Mouse (Mus musculus): ENCODE results near the gene Zfp617. TPM values are rescaled to one million over a fixed set of nuclear protein-coding genes. Genes with fewer than 3 reads are reported as not detected.

Zfp617 gene
- polyA plus RNA-seq, 1 experiment from 2014 or later, result 29.9 TPM

DNA sequence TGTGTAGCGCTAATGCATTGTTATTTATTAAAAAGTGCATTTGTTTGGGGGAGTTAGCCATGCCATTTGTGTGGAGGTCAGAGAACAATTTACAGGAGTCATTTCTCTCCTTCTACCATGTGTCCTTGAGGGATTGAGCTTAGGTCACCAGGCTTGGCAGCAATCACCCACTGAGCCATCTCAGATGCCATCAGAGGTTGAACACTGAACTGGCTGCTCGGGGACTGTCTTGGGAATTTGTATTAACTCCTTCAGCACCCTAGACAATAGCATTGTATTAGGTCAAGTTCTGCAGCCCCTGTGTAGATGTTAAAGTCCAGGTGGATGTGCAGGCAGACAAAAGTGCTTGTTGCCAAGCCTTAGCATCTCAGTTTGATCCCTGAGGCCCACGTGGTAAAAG lies 55.6 kb downstream of the Zfp617 start:
- H3K36me3 ChIP-seq (ENCODE audit: control insufficient read depth, insufficient read depth, low read length), result peaks cover 28% of the 10 kb centered on the region
- WGBS, result 83% methylated on average over 3 of the region's 3 CpGs

DNA sequence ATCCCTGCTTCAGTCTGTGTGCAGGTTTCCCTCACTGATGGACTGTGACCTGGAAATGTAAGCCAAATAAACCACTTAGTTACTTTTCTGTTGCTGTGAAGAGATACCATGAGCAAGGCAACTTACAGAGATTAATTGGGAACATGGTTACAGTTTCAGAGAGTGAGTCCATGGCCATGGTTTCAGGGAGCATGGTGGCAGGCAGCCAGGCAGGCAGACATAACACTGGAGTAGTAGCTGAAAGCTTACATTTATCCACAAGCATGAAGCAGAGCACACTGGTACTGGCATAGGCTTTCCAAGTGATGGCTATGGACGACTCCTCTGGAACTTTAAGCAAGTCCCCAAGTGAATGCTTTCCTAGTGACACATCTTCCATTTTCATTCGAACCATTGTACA lies 56.7 kb downstream of the Zfp617 start:
- Histone ChIP-seq H3K4me1 (ENCODE audit: control insufficient read depth, insufficient read depth, low read length) (no peaks in the 10 kb centered on the region), H3K9me3 (ENCODE audit: control insufficient read depth, low read depth, low read length) (peaks cover 10% of the 10 kb centered on the region; the same call in 1 of the 2 replicates), H3K9ac (replicated peaks; ENCODE audit: low read depth, low read length) (no peak overlapping the region), H3K36me3 (ENCODE audit: control insufficient read depth, insufficient read depth, low read length) (peaks cover 32% of the 10 kb centered on the region), H3K27me3 (ENCODE audit: control insufficient read depth, insufficient read depth, low read length) (no peaks in the 10 kb centered on the region), H3K4me2 (replicated peaks; ENCODE audit: low read depth, low read length) (no peak overlapping the region), H3K4me3 (ENCODE audit: low read depth, low read length) (no peak overlapping the region), H3K27ac (ENCODE audit: low read length) (no peak overlapping the region)
- no peak for ATAC-seq (ENCODE audit: insufficient number of reproducible peaks, insufficient read depth, low FRiP score, low read depth)
- 94% methylated on average over 2 of the region's 2 CpGs for WGBS

More for the DNA sequence above, 55.6 kb downstream of the Zfp617 start:
- Histone ChIP-seq H3K9me3 (ENCODE audit: control insufficient read depth, low read depth, low read length) (peaks cover 10% of the 10 kb centered on the region; the same call in 1 of the 2 replicates), H3K4me2 (replicated peaks; ENCODE audit: low read depth, low read length) (no peak overlapping the region), H3K4me1 (ENCODE audit: control insufficient read depth, insufficient read depth, low read length) (no peaks in the 10 kb centered on the region), H3K9ac (replicated peaks; ENCODE audit: low read depth, low read length) (no peak overlapping the region), H3K27ac (ENCODE audit: low read length) (no peak overlapping the region), H3K4me3 (ENCODE audit: low read depth, low read length) (no peak overlapping the region), H3K27me3 (ENCODE audit: control insufficient read depth, insufficient read depth, low read length) (no peaks in the 10 kb centered on the region)
- ATAC-seq (ENCODE audit: insufficient number of reproducible peaks, insufficient read depth, low FRiP score, low read depth), result no peak

DNA sequence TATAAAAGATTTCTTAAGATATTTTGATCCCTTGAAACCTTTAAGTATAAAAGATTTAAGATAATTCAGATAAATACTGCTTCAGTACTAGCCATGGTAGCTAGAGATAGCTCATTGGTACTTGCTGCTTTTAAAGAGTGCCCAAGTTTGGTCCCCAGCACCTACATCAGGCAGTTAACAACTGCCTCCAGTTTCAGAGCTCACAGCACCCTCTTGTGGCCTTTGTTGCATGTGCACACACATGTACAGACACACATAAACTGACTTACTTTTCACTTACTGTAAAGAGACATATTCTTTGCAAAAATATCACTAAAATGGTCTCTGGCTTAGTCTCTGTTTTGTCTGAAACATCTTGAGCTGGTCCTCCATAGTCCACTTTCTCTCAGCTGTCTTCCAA lies 58.0 kb downstream of the Zfp617 start:
- Histone ChIP-seq H3K27ac (ENCODE audit: low read length) (no peak overlapping the region), H3K9ac (replicated peaks; ENCODE audit: low read depth, low read length) (no peak overlapping the region), H3K27me3 (ENCODE audit: control insufficient read depth, insufficient read depth, low read length) (no peaks in the 10 kb centered on the region), H3K4me1 (ENCODE audit: control insufficient read depth, insufficient read depth, low read length) (no peaks in the 10 kb centered on the region), H3K4me3 (ENCODE audit: low read depth, low read length) (no peak overlapping the region), H3K4me2 (replicated peaks; ENCODE audit: low read depth, low read length) (no peak overlapping the region), H3K9me3 (ENCODE audit: control insufficient read depth, low read depth, low read length) (peaks cover 10% of the 10 kb centered on the region; the same call in 1 of the 2 replicates), H3K36me3 (ENCODE audit: control insufficient read depth, insufficient read depth, low read length) (peaks cover 32% of the 10 kb centered on the region)
- no peak for ATAC-seq (ENCODE audit: insufficient number of reproducible peaks, insufficient read depth, low FRiP score, low read depth)

DNA sequence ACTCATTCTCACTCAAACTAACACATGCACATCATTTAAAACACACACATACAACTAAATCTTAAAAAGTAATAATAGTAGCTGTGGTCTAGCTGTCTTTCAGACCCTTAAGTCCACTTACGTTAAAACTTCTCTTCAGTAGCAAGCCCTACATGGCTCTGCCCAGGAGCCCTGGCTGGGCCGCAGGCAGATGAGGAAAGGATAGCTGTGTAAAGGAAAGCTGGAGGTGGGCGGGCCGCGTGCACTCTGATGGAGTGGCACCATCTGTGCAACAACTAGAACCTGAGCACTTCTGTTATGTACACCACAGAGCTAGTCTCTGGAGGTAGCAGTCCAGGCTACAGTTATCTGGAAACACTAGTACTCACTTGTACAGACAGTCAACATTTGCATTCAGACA lies 58.8 kb downstream of the Zfp617 start:
- Histone ChIP-seq H3K36me3 (ENCODE audit: control insufficient read depth, insufficient read depth, low read length) (peaks cover 32% of the 10 kb centered on the region), H3K4me3 (ENCODE audit: low read depth, low read length) (no peak overlapping the region), H3K4me2 (replicated peaks; ENCODE audit: low read depth, low read length) (no peak overlapping the region), H3K27ac (ENCODE audit: low read length) (no peak overlapping the region), H3K9me3 (ENCODE audit: control insufficient read depth, low read depth, low read length) (peaks cover 10% of the 10 kb centered on the region; the same call in 1 of the 2 replicates), H3K9ac (replicated peaks; ENCODE audit: low read depth, low read length) (no peak overlapping the region), H3K27me3 (ENCODE audit: control insufficient read depth, insufficient read depth, low read length) (no peaks in the 10 kb centered on the region), H3K4me1 (ENCODE audit: control insufficient read depth, insufficient read depth, low read length) (no peaks in the 10 kb centered on the region)
- WGBS, result 100% methylated on average over 5 of the region's 5 CpGs
- ATAC-seq (ENCODE audit: insufficient number of reproducible peaks, insufficient read depth, low FRiP score, low read depth), result no peak

DNA sequence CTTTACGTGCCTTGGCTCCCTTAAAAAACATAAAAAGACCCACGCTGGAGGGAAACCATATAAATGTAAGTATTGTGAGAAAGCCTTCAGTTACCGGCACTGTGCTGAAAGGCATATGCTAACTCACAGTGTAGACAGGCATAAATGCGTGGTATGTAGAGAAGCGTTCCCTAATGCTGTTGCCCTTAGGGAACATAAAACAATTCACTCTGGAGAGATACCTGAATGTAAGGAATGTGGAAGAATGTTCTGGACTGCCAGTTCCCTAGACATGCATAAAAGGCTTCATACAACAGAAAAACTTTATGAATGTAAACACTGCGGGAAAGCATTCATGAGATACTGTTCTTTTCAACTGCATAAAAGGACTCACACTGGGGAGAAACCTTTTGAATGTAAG lies 59.7 kb downstream of the Zfp617 start:
- no peaks in the 10 kb centered on the region for H3K27me3 ChIP-seq (ENCODE audit: control insufficient read depth, insufficient read depth, low read length)
- H3K36me3 ChIP-seq (ENCODE audit: control insufficient read depth, insufficient read depth, low read length), result peaks cover 32% of the 10 kb centered on the region
- 94% methylated on average over 6 of the region's 6 CpGs for WGBS
- no peak overlapping the region for H3K9ac ChIP-seq (replicated peaks; ENCODE audit: low read depth, low read length)
- H3K4me1 ChIP-seq (ENCODE audit: control insufficient read depth, insufficient read depth, low read length), result no peaks in the 10 kb centered on the region
- H3K4me3 ChIP-seq (ENCODE audit: low read depth, low read length), result no peak overlapping the region
- peaks cover 10% of the 10 kb centered on the region; the same call in 1 of the 2 replicates for H3K9me3 ChIP-seq (ENCODE audit: control insufficient read depth, low read depth, low read length)
- no peak overlapping the region for H3K4me2 ChIP-seq (replicated peaks; ENCODE audit: low read depth, low read length)
- no peak overlapping the region for H3K27ac ChIP-seq (ENCODE audit: low read length)
- ATAC-seq (ENCODE audit: insufficient number of reproducible peaks, insufficient read depth, low FRiP score, low read depth), result no peak

DNA sequence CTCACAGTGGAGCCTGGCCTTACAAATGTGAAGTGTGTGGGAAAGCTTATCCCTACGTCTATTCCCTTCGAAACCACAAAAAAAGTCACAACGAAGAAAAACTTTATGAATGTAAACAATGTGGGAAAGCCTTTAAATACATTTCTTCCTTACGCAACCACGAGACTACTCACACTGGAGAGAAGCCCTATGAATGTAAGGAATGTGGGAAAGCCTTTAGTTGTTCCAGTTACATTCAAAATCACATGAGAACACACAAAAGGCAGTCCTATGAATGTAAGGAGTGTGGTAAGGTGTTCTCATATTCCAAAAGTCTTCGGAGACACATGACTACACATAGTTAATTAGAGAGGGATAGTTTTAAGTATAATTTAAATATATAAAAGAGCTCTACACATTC lies 60.2 kb downstream of the Zfp617 start:
- Histone ChIP-seq H3K4me1 (ENCODE audit: control insufficient read depth, insufficient read depth, low read length) (no peaks in the 10 kb centered on the region), H3K27ac (ENCODE audit: low read length) (no peak overlapping the region), H3K9ac (replicated peaks; ENCODE audit: low read depth, low read length) (no peak overlapping the region), H3K27me3 (ENCODE audit: control insufficient read depth, insufficient read depth, low read length) (no peaks in the 10 kb centered on the region), H3K4me2 (replicated peaks; ENCODE audit: low read depth, low read length) (no peak overlapping the region), H3K4me3 (ENCODE audit: low read depth, low read length) (no peak overlapping the region), H3K36me3 (ENCODE audit: control insufficient read depth, insufficient read depth, low read length) (peaks cover 32% of the 10 kb centered on the region), H3K9me3 (ENCODE audit: control insufficient read depth, low read depth, low read length) (peaks cover 10% of the 10 kb centered on the region; the same call in 1 of the 2 replicates)
- ATAC-seq (ENCODE audit: insufficient number of reproducible peaks, insufficient read depth, low FRiP score, low read depth), result no peak
- 86% methylated on average over 6 of the region's 6 CpGs for WGBS

DNA sequence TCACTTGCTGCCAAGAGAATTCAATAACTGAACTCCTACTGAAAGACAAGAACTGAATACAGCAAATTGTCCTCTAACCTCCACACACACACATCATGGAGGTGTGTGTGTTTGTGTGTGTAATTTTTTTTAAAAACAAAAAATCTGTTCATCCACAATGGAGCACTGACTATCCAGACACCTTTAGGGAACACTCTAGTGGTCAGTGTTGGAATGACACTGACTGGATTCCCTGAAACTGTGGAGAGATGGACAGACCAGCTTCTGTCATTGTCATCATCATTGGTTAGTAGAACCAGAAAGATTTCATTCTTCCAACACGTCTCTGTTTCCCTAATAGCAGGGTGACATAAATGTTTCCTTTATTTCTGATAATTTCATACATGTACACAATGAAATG lies 63.5 kb downstream of the Zfp617 start:
- no peak for ATAC-seq (ENCODE audit: insufficient number of reproducible peaks, insufficient read depth, low FRiP score, low read depth)
- H3K9ac ChIP-seq (replicated peaks; ENCODE audit: low read depth, low read length), result no peak overlapping the region

DNA sequence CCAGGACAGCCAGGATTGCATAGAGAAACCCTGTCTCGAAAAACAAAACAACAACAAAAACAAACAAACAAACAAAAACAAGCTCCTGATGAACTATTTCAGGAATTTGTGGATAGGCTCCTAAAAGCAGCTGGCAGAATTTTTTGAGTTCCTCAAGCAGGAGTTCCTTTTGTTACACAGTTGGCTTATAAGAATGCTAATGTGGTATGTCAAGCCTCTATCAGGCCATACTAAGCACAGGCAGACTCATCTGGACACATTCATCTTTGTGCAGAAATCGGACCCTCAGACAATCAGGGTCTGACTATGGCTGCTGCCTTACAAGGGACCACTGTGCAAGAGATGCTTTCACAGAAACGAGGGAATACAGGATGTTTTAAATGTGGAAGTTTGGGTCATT lies 65.8 kb downstream of the Zfp617 start:
- Histone ChIP-seq H3K9ac (replicated peaks; ENCODE audit: low read depth, low read length) (no peak overlapping the region), H3K27me3 (ENCODE audit: control insufficient read depth, insufficient read depth, low read length) (no peaks in the 10 kb centered on the region), H3K4me3 (ENCODE audit: low read depth, low read length) (no peak overlapping the region), H3K27ac (ENCODE audit: low read length) (no peak overlapping the region), H3K4me1 (ENCODE audit: control insufficient read depth, insufficient read depth, low read length) (no peaks in the 10 kb centered on the region), H3K36me3 (ENCODE audit: control insufficient read depth, insufficient read depth, low read length) (peaks cover 3% of the 10 kb centered on the region; the same call in 1 of the 2 replicates), H3K9me3 (ENCODE audit: control insufficient read depth, low read depth, low read length) (no peaks in the 10 kb centered on the region), H3K4me2 (replicated peaks; ENCODE audit: low read depth, low read length) (no peak overlapping the region)
- no peak for ATAC-seq (ENCODE audit: insufficient number of reproducible peaks, insufficient read depth, low FRiP score, low read depth)
- WGBS, result 76% methylated on average over 3 of the region's 3 CpGs

More for the DNA sequence above, 63.5 kb downstream of the Zfp617 start:
- Histone ChIP-seq H3K9me3 (ENCODE audit: control insufficient read depth, low read depth, low read length) (0 out of 2 replicates have a peak, but pooled peaks cover under 1% of the 10 kb centered on the region), H3K36me3 (ENCODE audit: control insufficient read depth, insufficient read depth, low read length) (peaks cover 21% of the 10 kb centered on the region), H3K4me1 (ENCODE audit: control insufficient read depth, insufficient read depth, low read length) (no peaks in the 10 kb centered on the region), H3K27ac (ENCODE audit: low read length) (no peak overlapping the region), H3K4me3 (ENCODE audit: low read depth, low read length) (no peak overlapping the region), H3K27me3 (ENCODE audit: control insufficient read depth, insufficient read depth, low read length) (no peaks in the 10 kb centered on the region), H3K4me2 (replicated peaks; ENCODE audit: low read depth, low read length) (no peak overlapping the region)
- 82% methylated on average over 1 of the region's 1 CpGs for WGBS

DNA sequence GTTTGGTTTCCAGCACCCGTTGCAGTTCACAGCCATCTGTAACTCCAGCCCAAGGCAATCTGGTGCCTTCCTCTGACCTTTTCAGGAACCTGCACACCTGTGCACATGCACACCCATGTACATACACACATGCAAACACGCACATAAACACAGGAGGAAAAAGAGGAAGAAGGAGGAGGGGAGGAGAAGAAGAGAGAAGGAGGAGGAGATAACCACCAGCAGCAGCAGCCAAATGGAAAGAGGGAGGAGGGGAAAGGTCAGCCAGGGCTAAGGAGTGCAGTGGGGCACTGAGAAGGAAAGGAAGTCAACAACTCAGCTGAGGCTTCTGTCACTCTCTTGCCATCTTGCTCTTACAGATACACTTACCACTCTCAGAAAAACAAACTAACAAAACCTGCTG lies 72.6 kb downstream of the Zfp617 start:
- no peaks in the 10 kb centered on the region for H3K9me3 ChIP-seq (ENCODE audit: control insufficient read depth, low read depth, low read length)
- no peak overlapping the region for H3K4me3 ChIP-seq (ENCODE audit: low read depth, low read length)
- H3K36me3 ChIP-seq (ENCODE audit: control insufficient read depth, insufficient read depth, low read length), result no peaks in the 10 kb centered on the region
- H3K9ac ChIP-seq (replicated peaks; ENCODE audit: low read depth, low read length), result no peak overlapping the region
- 47% methylated on average over 2 of the region's 2 CpGs for WGBS
- H3K27ac ChIP-seq (ENCODE audit: low read length), result no peak overlapping the region
- no peak overlapping the region for H3K4me2 ChIP-seq (replicated peaks; ENCODE audit: low read depth, low read length)
- H3K27me3 ChIP-seq (ENCODE audit: control insufficient read depth, insufficient read depth, low read length), result no peaks in the 10 kb centered on the region
- H3K4me1 ChIP-seq (ENCODE audit: control insufficient read depth, insufficient read depth, low read length), result no peaks in the 10 kb centered on the region
- no peak for ATAC-seq (ENCODE audit: insufficient number of reproducible peaks, insufficient read depth, low FRiP score, low read depth)
